Mouse (Mus musculus): ENCODE results near the gene Ang.

The Ang gene

GRCm38 (mm10) chr14:51127648-51128258 lies 36.8 kb downstream of the Ang start:
- CTCF ChIA-PET = interaction anchor here (0.7 to 1.1 kb wide), 2 partner anchors 24 to 62 kb away, joined by 3 to 4 read pairs; no protein-coding TSS in a partner anchor

- CTCF ChIA-PET = interaction anchor here (0.6 to 1.1 kb wide), 6 partner anchors 25 to 353 kb away, joined by 3 to 6 read pairs (median 3); no protein-coding TSS in a partner anchor
Observed at GRCm38 (mm10) chr14:51128775-51129623, 38.0 kb downstream of the Ang start.

- CTCF ChIA-PET = no interaction called here
Observed at GRCm38 (mm10) chr14:51129624-51129975, 38.6 kb downstream of the Ang start.

- CTCF ChIA-PET = interaction anchor here (0.7 kb wide), 1 partner anchor 754 kb away, joined by 3 read pairs; no protein-coding TSS in a partner anchor
Observed at GRCm38 (mm10) chr14:51130315-51130940, 39.5 kb downstream of the Ang start.

GRCm38 (mm10) chr14:51131086-51131815 lies 40.3 kb downstream of the Ang start:
- CTCF ChIA-PET = interaction anchor here (0.6 to 0.7 kb wide), 3 partner anchors 43 to 753 kb away, joined by 3 to 12 read pairs (median 4); no protein-coding TSS in a partner anchor

GRCm38 (mm10) chr14:51132372-51132771 lies 41.4 kb downstream of the Ang start:
- CTCF ChIA-PET = no interaction called here

- CTCF ChIA-PET = no interaction called here
Observed at GRCm38 (mm10) chr14:51140342-51140741, 49.4 kb downstream of the Ang start.

GRCm38 (mm10) chr14:51142119-51142518 lies 51.2 kb downstream of the Ang start:
- CTCF ChIA-PET = no interaction called here

GRCm38 (mm10) chr14:51142568-51142967 lies 51.6 kb downstream of the Ang start:
- CTCF ChIA-PET = no interaction called here

- CTCF ChIA-PET = no interaction called here
Observed at GRCm38 (mm10) chr14:51143287-51143686, 52.3 kb downstream of the Ang start.

GRCm38 (mm10) chr14:51143937-51144336 lies 53.0 kb downstream of the Ang start:
- CTCF ChIA-PET = no interaction called here

GRCm38 (mm10) chr14:51144451-51144850 lies 53.5 kb downstream of the Ang start:
- CTCF ChIA-PET = no interaction called here

GRCm38 (mm10) chr14:51145521-51145920 lies 54.6 kb downstream of the Ang start:
- CTCF ChIA-PET = no interaction called here

GRCm38 (mm10) chr14:51146685-51147084 lies 55.7 kb downstream of the Ang start, which contains the start of gene Rnase1:
Rnase1 (minus strand) TSS chr14:51146785.
- CTCF ChIA-PET = no interaction called here

GRCm38 (mm10) chr14:51148006-51148405 lies 57.1 kb downstream of the Ang start:
- CTCF ChIA-PET = no interaction called here

GRCm38 (mm10) chr14:51149164-51149563 lies 58.2 kb downstream of the Ang start:
- CTCF ChIA-PET = no interaction called here

- CTCF ChIA-PET = no interaction called here
Observed at GRCm38 (mm10) chr14:51150206-51150831, 59.4 kb downstream of the Ang start.

Data from spleen, embryonic (tissue).